Mouse (Mus musculus) spleen, adult 10 weeks (tissue): ENCODE measurements around the gene Zfp872. TPM values are rescaled to one million over a fixed set of nuclear protein-coding genes. Genes with fewer than 3 reads are reported as not detected.

ENCODE experiments used
- polyA plus RNA-seq: library from polyadenylated mRNA; stranded (reverse); fragments of 350-450 nt; fragmentation: Illumina TruSeq; extraction: RNeasy Lipid Tissue Mini Kit (QIAGEN cat#74804); gene quantifications from one replicate; pipeline ENCODE4 v1.2.3, GENCODE M21; 2015; ENCODE audit warnings: low replicate concordance; ENCODE audit not compliant: insufficient read depth

Gene Zfp872
- polyA plus RNA-seq = 0.07 TPM

GRCm38 (mm10) chr9:22188025-22188611, at the start of gene Zfp872:
Gene Zfp872, plus strand, starts transcription at chr9:22188090.

GRCm38 (mm10) chr9:22156497-22157245, 31.2 kb upstream of the Zfp872 start, which contains the start of gene Pigyl:
Gene Pigyl, plus strand, starts transcription at chr9:22156846.

DNA sequence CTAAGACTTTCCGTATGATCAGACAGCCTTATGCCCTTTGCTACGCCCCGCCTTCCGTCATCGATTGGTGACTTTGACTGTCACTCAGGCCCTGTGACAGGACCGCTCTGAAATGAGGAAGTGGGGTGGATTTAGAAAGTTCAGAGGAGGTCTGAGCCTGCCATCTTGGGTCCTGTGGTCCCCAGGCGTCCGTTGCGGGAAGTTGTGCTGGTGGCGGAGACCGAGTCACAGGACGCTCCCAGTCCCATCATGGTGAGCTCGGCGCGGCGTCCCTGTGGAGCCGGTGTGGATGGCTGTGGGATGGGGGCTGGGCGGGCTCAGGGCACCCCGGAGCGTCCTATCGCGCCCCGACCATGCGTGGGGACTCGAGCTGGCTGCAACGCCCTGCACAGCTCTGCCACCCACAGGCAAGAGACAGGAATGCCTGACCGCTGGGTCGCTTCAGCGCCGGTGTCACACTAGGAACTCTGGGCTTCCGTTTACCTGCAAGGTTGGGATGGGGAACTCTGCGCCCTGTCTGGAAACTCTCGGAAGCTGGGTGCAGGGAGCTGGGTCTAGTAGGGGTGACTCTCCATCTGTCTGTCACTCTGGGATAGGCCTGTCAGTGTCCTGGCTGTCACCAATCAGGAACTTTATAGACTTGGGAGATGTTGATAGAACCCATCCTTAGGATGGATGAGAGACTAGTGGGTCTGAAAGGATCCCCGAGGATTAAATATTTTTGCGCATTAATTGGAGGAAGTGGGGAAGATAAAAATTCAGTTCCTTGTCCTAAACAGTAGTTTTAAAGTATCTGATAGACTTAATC, 37.9 kb downstream of the Zfp872 start, which contains the start of gene Zfp809:
Zfp809 (plus strand) TSS at position 134 of the 808 bp plus-strand sequence.

Other genes starting within 250 kb of the Zfp872 start
- gene Swsap1, start 232.3 kb upstream of the Zfp872 start, polyA plus RNA-seq = 10.0 TPM
- gene Epor, start 224.6 kb upstream of the Zfp872 start, polyA plus RNA-seq = 2.1 TPM
- gene Rgl3, start 198.6 kb upstream of the Zfp872 start, polyA plus RNA-seq = 2.1 TPM
- not detected for gene Ccdc151, start 185.5 kb upstream of the Zfp872 start, polyA plus RNA-seq
- 29.0 TPM for gene Prkcsh, start 185.3 kb upstream of the Zfp872 start, polyA plus RNA-seq
- not detected for gene Elavl3, start 136.1 kb upstream of the Zfp872 start, polyA plus RNA-seq
- not detected for gene Gm49318, start 116.8 kb upstream of the Zfp872 start, polyA plus RNA-seq
- 5.6 TPM for gene Zfp653, start 116.7 kb upstream of the Zfp872 start, polyA plus RNA-seq
- 12.2 TPM for gene Ecsit, start 102.7 kb upstream of the Zfp872 start, polyA plus RNA-seq
- gene Cnn1, start 88.9 kb upstream of the Zfp872 start, polyA plus RNA-seq = 12.6 TPM
- 40.6 TPM for gene Elof1, start 70.9 kb upstream of the Zfp872 start, polyA plus RNA-seq
- 117 TPM for gene Acp5, start 52.4 kb upstream of the Zfp872 start, polyA plus RNA-seq
- 7.4 TPM for gene Pigyl, start 31.2 kb upstream of the Zfp872 start, polyA plus RNA-seq
- gene Zfp809, start 37.6 kb downstream of the Zfp872 start, polyA plus RNA-seq = 82.7 TPM
- 2.8 TPM for gene Zfp599, start 71.8 kb downstream of the Zfp872 start, polyA plus RNA-seq
- 21.3 TPM for gene Zfp810, start 119.6 kb downstream of the Zfp872 start, polyA plus RNA-seq
- gene Anln, start 201.1 kb downstream of the Zfp872 start, polyA plus RNA-seq = 8.2 TPM
- 1.6 TPM for gene 9530077C05Rik, start 223.4 kb downstream of the Zfp872 start, polyA plus RNA-seq